Mouse (Mus musculus) ES-Bruce4 (cell line): ENCODE measurements at regions not wholly inside any gene's neighbourhood (a gene's known extent, or its start where the extent isn't known, plus 50 kb on each side); places are given as distances from the start of the nearest gene placed in this dataset.

Source experiments
- H3K27ac ChIP-seq: 2 replicates; pipeline ENCODE4 v1.5.1; 2012; ENCODE audit warnings: low read length, inconsistent platforms; ENCODE audit not compliant: insufficient read depth
- H3K27me3 ChIP-seq: 2 replicates; pipeline ENCODE4 v1.6.1; 2012; ENCODE audit warnings: mild to moderate bottlenecking, low read length, inconsistent platforms; ENCODE audit not compliant: control insufficient read depth, poor library complexity, insufficient read depth, severe bottlenecking
- H3K36me3 ChIP-seq: 2 replicates; pipeline ENCODE4 v1.6.1; 2012; ENCODE audit warnings: inconsistent platforms, mild to moderate bottlenecking, low read length, moderate library complexity; ENCODE audit not compliant: control insufficient read depth, poor library complexity, insufficient read depth, severe bottlenecking
- H3K4me1 ChIP-seq: one replicate; pipeline ENCODE4 v1.8.1; 2011; ENCODE audit warnings: low read length; ENCODE audit not compliant: control insufficient read depth, insufficient read depth
- H3K4me3 ChIP-seq: 2 replicates; pipeline ENCODE4 v1.5.1; 2011; ENCODE audit warnings: low read depth, mild to moderate bottlenecking, low read length
- H3K9ac ChIP-seq: 2 replicates; pipeline ENCODE4 v1.6.1; 2012; ENCODE audit warnings: low read depth, mild to moderate bottlenecking, inconsistent platforms; ENCODE audit not compliant: poor library complexity, severe bottlenecking
- H3K9me3 ChIP-seq: replicated peaks from 2 replicates; pipeline ENCODE4 v1.6.1; 2012; ENCODE audit warnings: mild to moderate bottlenecking, low read length, inconsistent platforms; ENCODE audit not compliant: control insufficient read depth, poor library complexity, insufficient read depth, severe bottlenecking
- CTCF ChIP-seq: IDR thresholded peaks from one replicate; pipeline ENCODE4 v1.8.1; 2011; ENCODE audit warnings: low read depth, low read length
- EP300 ChIP-seq: IDR thresholded peaks from 2 replicates; pipeline ENCODE4 v1.6.1; 2011; ENCODE audit warnings: low read depth, low read length; ENCODE audit not compliant: insufficient read depth
- POLR2A ChIP-seq: IDR thresholded peaks from one replicate; pipeline ENCODE4 v1.8.1; 2011; ENCODE audit warnings: low read length; ENCODE audit not compliant: insufficient read depth

DNA sequence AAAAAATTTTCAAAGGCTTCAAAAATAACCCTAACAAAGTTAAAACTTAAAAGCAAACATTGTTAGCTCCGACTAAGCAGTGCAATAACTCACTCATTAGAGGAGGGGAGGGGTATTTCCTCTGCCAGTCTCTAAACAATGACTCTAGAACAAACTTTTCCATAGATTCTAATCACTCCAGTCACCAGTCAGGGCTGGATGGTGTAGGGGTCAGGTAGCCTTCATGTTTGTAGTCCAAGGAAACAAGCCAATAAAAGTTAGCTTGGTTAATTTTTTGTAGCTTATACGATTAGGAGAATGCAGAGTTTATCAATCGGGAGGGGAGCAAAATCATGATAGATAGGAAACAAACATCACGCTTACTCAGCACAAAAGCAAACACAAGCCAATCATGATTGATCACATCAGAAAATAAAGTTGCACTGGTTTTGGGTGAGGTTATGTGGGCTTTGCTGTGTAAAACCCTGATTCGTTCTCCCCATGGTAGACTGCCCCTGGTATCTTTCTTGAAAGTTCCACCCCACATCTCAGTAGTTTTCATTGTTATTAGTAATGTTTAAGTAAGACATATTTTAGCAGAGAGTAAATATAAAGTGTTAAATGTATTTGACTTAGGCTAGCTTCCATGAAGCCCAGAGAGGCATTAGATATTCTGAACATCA is 304.6 kb upstream of the Fam241a start:
- Histone ChIP-seq H3K27me3 (no peaks in the 10 kb centered on the region; the same call in 1 of the 2 replicates), H3K36me3 (no peaks in the 10 kb centered on the region), H3K9ac (no peak overlapping the region), H3K4me3 (no peak overlapping the region), H3K4me1 (no peaks in the 10 kb centered on the region), H3K9me3 (no peaks in the 10 kb centered on the region), H3K27ac (no peak overlapping the region)
- TF ChIP-seq CTCF (no peak), POLR2A (no peak), EP300 (no peak)

- Histone ChIP-seq H3K9me3 (no peaks in the 10 kb centered on the region), H3K4me3 (no peak overlapping the region), H3K9ac (no peak overlapping the region), H3K4me1 (no peaks in the 10 kb centered on the region), H3K36me3 (no peaks in the 10 kb centered on the region), H3K27me3 (no peaks in the 10 kb centered on the region; the same call in 1 of the 2 replicates), H3K27ac (no peak overlapping the region)
- TF ChIP-seq POLR2A (no peak), CTCF (no peak), EP300 (no peak)
Observed at GRCm38 (mm10) chr3:128199466-128199865, 303.3 kb upstream of the Fam241a start.

DNA sequence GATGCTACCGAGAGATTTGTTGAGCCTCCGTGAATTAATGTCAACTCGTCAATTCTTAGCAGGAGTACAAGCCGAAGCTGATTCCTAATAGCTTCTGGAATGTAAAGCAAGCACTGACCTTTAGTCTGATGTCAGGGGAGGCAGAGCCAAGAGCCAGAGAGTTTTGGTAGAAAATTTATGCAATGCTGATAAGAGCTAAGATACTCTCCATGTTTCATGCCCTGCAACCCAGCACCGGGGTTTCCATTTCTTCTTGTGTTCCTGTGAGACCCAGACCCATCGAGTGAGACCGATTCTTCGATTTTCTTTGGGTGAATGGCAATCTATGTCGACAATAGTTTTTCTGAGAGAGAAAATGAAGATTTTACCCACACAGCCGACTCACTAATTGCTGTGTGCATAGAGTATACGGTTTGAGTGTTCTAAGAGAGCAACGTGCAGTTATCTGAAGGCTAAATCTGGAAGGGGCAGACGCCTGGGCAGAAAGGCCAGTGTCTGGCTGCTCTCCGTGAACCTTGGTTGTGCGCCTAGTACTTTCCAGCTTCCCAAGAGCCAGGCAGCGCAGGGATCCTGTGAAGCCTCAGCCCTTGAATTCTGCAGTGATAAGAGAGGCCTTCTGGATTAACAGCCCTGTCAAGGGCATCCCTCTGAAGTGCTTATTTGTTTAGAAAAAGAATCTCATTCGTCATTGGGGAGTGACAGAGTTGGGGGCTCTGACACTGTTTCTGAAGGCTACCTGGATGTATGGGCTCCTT is 296.1 kb upstream of the Fam241a start:
- TF ChIP-seq POLR2A = no peak
- TF ChIP-seq EP300 = no peak
- TF ChIP-seq CTCF = no peak
- no peaks in the 10 kb centered on the region for H3K4me1 ChIP-seq
- H3K27ac ChIP-seq = no peak overlapping the region
- no peaks in the 10 kb centered on the region for H3K36me3 ChIP-seq
- no peaks in the 10 kb centered on the region for H3K9me3 ChIP-seq
- H3K4me3 ChIP-seq = no peak overlapping the region
- H3K27me3 ChIP-seq = no peaks in the 10 kb centered on the region
- H3K9ac ChIP-seq = no peak overlapping the region

- Histone ChIP-seq H3K9ac (no peak overlapping the region), H3K4me3 (no peak overlapping the region), H3K36me3 (no peaks in the 10 kb centered on the region), H3K4me1 (no peaks in the 10 kb centered on the region), H3K27ac (no peak overlapping the region), H3K9me3 (no peaks in the 10 kb centered on the region), H3K27me3 (no peaks in the 10 kb centered on the region)
- TF ChIP-seq CTCF (no peak), EP300 (no peak), POLR2A (no peak)
Observed at GRCm38 (mm10) chr3:128187330-128188044, 291.4 kb upstream of the Fam241a start.

DNA sequence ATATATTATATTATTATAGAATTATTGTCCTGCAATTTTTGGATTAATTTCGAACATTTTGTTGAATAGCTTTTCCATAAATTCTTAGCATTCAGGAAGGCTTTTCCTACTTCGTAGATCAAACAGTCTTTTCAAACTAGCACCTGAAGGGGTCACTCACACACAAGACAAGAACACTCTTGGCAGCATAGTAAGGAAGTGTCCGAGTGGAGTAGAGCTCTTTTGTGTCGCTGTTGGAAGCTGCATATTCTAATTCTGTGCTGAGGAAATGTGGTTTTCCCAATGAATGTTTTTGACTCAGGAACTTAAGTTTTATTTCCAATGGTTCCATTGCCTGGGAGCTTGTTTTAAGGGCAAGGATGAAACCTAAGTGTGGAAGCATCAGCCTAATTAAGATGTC is 290.2 kb upstream of the Fam241a start:
- Histone ChIP-seq H3K27ac (no peak overlapping the region), H3K9ac (no peak overlapping the region), H3K4me3 (no peak overlapping the region), H3K9me3 (no peaks in the 10 kb centered on the region), H3K27me3 (no peaks in the 10 kb centered on the region), H3K4me1 (no peaks in the 10 kb centered on the region), H3K36me3 (no peaks in the 10 kb centered on the region)
- TF ChIP-seq POLR2A (no peak), CTCF (no peak), EP300 (no peak)
